13 mouse cellular contexts compared by ENCODE assay signal in genomic region chr3:137861436-137861835, GRCm38 (mm10).
"Had no signal": no experiment of that assay in that cellular context is flagged by ENCODE, and none has a peak within 500 bp of the region (broad histone marks: within the 10 kb centered on the region; RNA-seq: fewer than 3 reads in every experiment).

No protein-coding gene starts in this region.

- H3K4me3 ChIP-seq: intestine, embryonic 15.5 days; layer of hippocampus, adult 2 months; midbrain, embryonic 10.5 days; myocyte; neural tube, embryonic 15.5 days had no signal

- H3K4me2 ChIP-seq: intestine, embryonic 15.5 days; neural tube, embryonic 15.5 days had no signal

- ATAC-seq: intestine, embryonic 15.5 days had no signal

- H3K9ac ChIP-seq: intestine, embryonic 15.5 days; liver, embryonic 14.5 days; neural tube, embryonic 15.5 days had no signal

- H3K27ac ChIP-seq: intestine, embryonic 15.5 days; layer of hippocampus, adult 2 months; liver, embryonic 14.5 days; midbrain, embryonic 10.5 days; neural tube, embryonic 15.5 days had no signal

- DNase-seq: kidney, adult 18-20 months; lung, adult 18-20 months; lung, postnatal 36 days; midbrain, embryonic 14.5 days; right cerebral cortex, adult 18-20 months; right cerebral cortex, postnatal 25 days; thymus, postnatal 36 days had no signal

- H3K27me3 ChIP-seq: intestine, embryonic 15.5 days; neural tube, embryonic 15.5 days had no signal

- H3K36me3 ChIP-seq: intestine, embryonic 15.5 days; neural tube, embryonic 15.5 days had no signal

- H3K9me3 ChIP-seq: intestine, embryonic 15.5 days; midbrain, embryonic 10.5 days; neural tube, embryonic 15.5 days had no signal
